Mouse (Mus musculus): ENCODE results near the gene Syt17. TPM values are rescaled to one million over a fixed set of nuclear protein-coding genes. Genes with fewer than 3 reads are reported as not detected.

The Syt17 gene
- total and polyA plus RNA-seq, 3 experiments: not detected

- no peak for TF ChIP-seq GATA1 (IDR thresholded peaks at IDR 0.05; ENCODE audit: borderline replicate concordance, low read length)
- no peak for TF ChIP-seq GATA2 (IDR thresholded peaks at IDR 0.05; ENCODE audit: borderline replicate concordance, low read depth, low read length)
- no peak for TF ChIP-seq CTCF (IDR thresholded peaks at IDR 0.05; ENCODE audit: low read depth, low read length)
- no peak for TF ChIP-seq TAL1 (conservative IDR thresholded peaks at IDR 0.05; ENCODE audit: low read depth, low read length)
- no peak for TF ChIP-seq POLR2AphosphoS5 (IDR thresholded peaks at IDR 0.05; ENCODE audit: insufficient replicate concordance, low read depth, low read length)
- H3K4me3 ChIP-seq (ENCODE audit: low read depth, low read length): no peak overlapping the region
- H3K9me3 ChIP-seq (replicated peaks): no peaks in the 10 kb centered on the region
- ATAC-seq (ENCODE audit: extremely low read depth, insufficient number of reproducible peaks, low FRiP score, poor library complexity, severe bottlenecking) (no peak), DNase-seq (ENCODE audit: low spot score) (no peak)
- H3K36me3 ChIP-seq (replicated peaks): no peaks in the 10 kb centered on the region
- no peaks in the 10 kb centered on the region for H3K27me3 ChIP-seq (ENCODE audit: insufficient read depth, low read length)
- no peaks in the 10 kb centered on the region for H3K4me1 ChIP-seq (ENCODE audit: insufficient read depth, low read depth, low read length)
Measured at GRCm38 (mm10) chr7:118371361-118371760, 76.7 kb downstream of the Syt17 start.

- H3K36me3 ChIP-seq (replicated peaks): no peaks in the 10 kb centered on the region
- TF ChIP-seq GATA2 (IDR thresholded peaks at IDR 0.05; ENCODE audit: borderline replicate concordance, low read depth, low read length) (no peak), GATA1 (IDR thresholded peaks at IDR 0.05; ENCODE audit: borderline replicate concordance, low read length) (no peak), TAL1 (conservative IDR thresholded peaks at IDR 0.05; ENCODE audit: low read depth, low read length) (no peak)
- no peak for ATAC-seq (ENCODE audit: extremely low read depth, insufficient number of reproducible peaks, low FRiP score, poor library complexity, severe bottlenecking)
Measured at GRCm38 (mm10) chr7:118369705-118370104, 78.3 kb downstream of the Syt17 start.

GRCm38 (mm10) chr7:118365902-118366301 lies 82.1 kb downstream of the Syt17 start:
- Histone ChIP-seq H3K9me3 (replicated peaks) (no peaks in the 10 kb centered on the region), H3K4me1 (ENCODE audit: insufficient read depth, low read depth, low read length) (no peaks in the 10 kb centered on the region), H3K27me3 (ENCODE audit: insufficient read depth, low read length) (no peaks in the 10 kb centered on the region), H3K36me3 (replicated peaks) (no peaks in the 10 kb centered on the region), H3K4me3 (ENCODE audit: low read depth, low read length) (no peak overlapping the region)
- no peak for DNase-seq (ENCODE audit: low spot score)
- TF ChIP-seq GATA1 (IDR thresholded peaks at IDR 0.05; ENCODE audit: borderline replicate concordance, low read length): no peak
- no peak for TF ChIP-seq GATA2 (IDR thresholded peaks at IDR 0.05; ENCODE audit: borderline replicate concordance, low read depth, low read length)
- no peak for TF ChIP-seq CTCF (IDR thresholded peaks at IDR 0.05; ENCODE audit: low read depth, low read length)
- TF ChIP-seq TAL1 (conservative IDR thresholded peaks at IDR 0.05; ENCODE audit: low read depth, low read length): no peak
- TF ChIP-seq POLR2AphosphoS5 (IDR thresholded peaks at IDR 0.05; ENCODE audit: insufficient replicate concordance, low read depth, low read length): no peak
- no peak for ATAC-seq (ENCODE audit: extremely low read depth, insufficient number of reproducible peaks, low FRiP score, poor library complexity, severe bottlenecking)

More at GRCm38 (mm10) chr7:118369705-118370104, 78.3 kb downstream of the Syt17 start:
- Histone ChIP-seq H3K4me1 (ENCODE audit: insufficient read depth, low read depth, low read length) (no peaks in the 10 kb centered on the region), H3K4me3 (ENCODE audit: low read depth, low read length) (no peak overlapping the region), H3K27me3 (ENCODE audit: insufficient read depth, low read length) (no peaks in the 10 kb centered on the region), H3K9me3 (replicated peaks) (no peaks in the 10 kb centered on the region)
- DNase-seq (ENCODE audit: low spot score): no peak

GRCm38 (mm10) chr7:118365251-118365650 lies 82.8 kb downstream of the Syt17 start:
- Histone ChIP-seq H3K4me1 (ENCODE audit: insufficient read depth, low read depth, low read length) (no peaks in the 10 kb centered on the region), H3K36me3 (replicated peaks) (no peaks in the 10 kb centered on the region), H3K9me3 (replicated peaks) (no peaks in the 10 kb centered on the region), H3K4me3 (ENCODE audit: low read depth, low read length) (no peak overlapping the region), H3K27me3 (ENCODE audit: insufficient read depth, low read length) (no peaks in the 10 kb centered on the region)
- ATAC-seq (ENCODE audit: extremely low read depth, insufficient number of reproducible peaks, low FRiP score, poor library complexity, severe bottlenecking): no peak
- no peak for DNase-seq (ENCODE audit: low spot score)
- TF ChIP-seq POLR2AphosphoS5 (IDR thresholded peaks at IDR 0.05; ENCODE audit: insufficient replicate concordance, low read depth, low read length) (no peak), TAL1 (conservative IDR thresholded peaks at IDR 0.05; ENCODE audit: low read depth, low read length) (no peak), GATA2 (IDR thresholded peaks at IDR 0.05; ENCODE audit: borderline replicate concordance, low read depth, low read length) (no peak), CTCF (IDR thresholded peaks at IDR 0.05; ENCODE audit: low read depth, low read length) (no peak), GATA1 (IDR thresholded peaks at IDR 0.05; ENCODE audit: borderline replicate concordance, low read length) (no peak)

GRCm38 (mm10) chr7:118364353-118365007 lies 83.5 kb downstream of the Syt17 start:
- H3K4me3 ChIP-seq (ENCODE audit: low read depth, low read length): no peak overlapping the region
- no peaks in the 10 kb centered on the region for H3K4me1 ChIP-seq (ENCODE audit: insufficient read depth, low read depth, low read length)
- no peak for ATAC-seq (ENCODE audit: extremely low read depth, insufficient number of reproducible peaks, low FRiP score, poor library complexity, severe bottlenecking)
- no peaks in the 10 kb centered on the region for H3K36me3 ChIP-seq (replicated peaks)
- no peak for DNase-seq (ENCODE audit: low spot score)
- no peak for TF ChIP-seq POLR2AphosphoS5 (IDR thresholded peaks at IDR 0.05; ENCODE audit: insufficient replicate concordance, low read depth, low read length)
- no peak for TF ChIP-seq GATA1 (IDR thresholded peaks at IDR 0.05; ENCODE audit: borderline replicate concordance, low read length)
- TF ChIP-seq TAL1 (conservative IDR thresholded peaks at IDR 0.05; ENCODE audit: low read depth, low read length): no peak
- no peak for TF ChIP-seq CTCF (IDR thresholded peaks at IDR 0.05; ENCODE audit: low read depth, low read length)
- TF ChIP-seq GATA2 (IDR thresholded peaks at IDR 0.05; ENCODE audit: borderline replicate concordance, low read depth, low read length): no peak
- no peaks in the 10 kb centered on the region for H3K27me3 ChIP-seq (ENCODE audit: insufficient read depth, low read length)
- H3K9me3 ChIP-seq (replicated peaks): no peaks in the 10 kb centered on the region

GRCm38 (mm10) chr7:118363587-118364233 lies 84.3 kb downstream of the Syt17 start:
- no peak for DNase-seq (ENCODE audit: low spot score)
- ATAC-seq (ENCODE audit: extremely low read depth, insufficient number of reproducible peaks, low FRiP score, poor library complexity, severe bottlenecking): no peak
- Histone ChIP-seq H3K4me3 (ENCODE audit: low read depth, low read length) (no peak overlapping the region), H3K9me3 (replicated peaks) (no peaks in the 10 kb centered on the region), H3K27me3 (ENCODE audit: insufficient read depth, low read length) (no peaks in the 10 kb centered on the region), H3K36me3 (replicated peaks) (no peaks in the 10 kb centered on the region), H3K4me1 (ENCODE audit: insufficient read depth, low read depth, low read length) (no peaks in the 10 kb centered on the region)
- TF ChIP-seq TAL1 (conservative IDR thresholded peaks at IDR 0.05; ENCODE audit: low read depth, low read length) (no peak), GATA1 (IDR thresholded peaks at IDR 0.05; ENCODE audit: borderline replicate concordance, low read length) (no peak), POLR2AphosphoS5 (IDR thresholded peaks at IDR 0.05; ENCODE audit: insufficient replicate concordance, low read depth, low read length) (no peak), CTCF (IDR thresholded peaks at IDR 0.05; ENCODE audit: low read depth, low read length) (no peak), GATA2 (IDR thresholded peaks at IDR 0.05; ENCODE audit: borderline replicate concordance, low read depth, low read length) (no peak)

Measured in G1E (cell line).